Comparison of ENCODE assay signal across 8 mouse cellular contexts in genomic region chr3:9947357-9948065, GRCm38 (mm10).
DNase-seq lines count a peak whose midpoint lies in the region; ATAC-seq and TF ChIP-seq lines count a peak whose summit lies in the region.

No protein-coding gene starts in this region.

- ATAC-seq in hindbrain, postnatal 0 days: peak; percentile 96

- DNase-seq in R1 (ENCODE audit: low read depth, low spot score): peak; percentile 75
- peak; percentile 58 for DNase-seq in cerebellum, adult 9-11 months
- peak; percentile 60 to 74 for DNase-seq in frontal cortex, postnatal 36 days (ENCODE audit: low spot score in 2 of 2)
- peak; percentile 84 for DNase-seq in hindbrain, postnatal 0 days (ENCODE audit: low spot score)
- peak; percentile 53 for DNase-seq in left cerebral cortex, adult 11 months (ENCODE audit: low spot score)
- DNase-seq in lung, postnatal 36 days: peak; percentile 86
- peak; percentile 74 to 78 for DNase-seq in right cerebral cortex, adult 2 months (ENCODE audit: low spot score in 2 of 2)
- DNase-seq in yolk sac, embryonic 10.5 days (ENCODE audit: low spot score): peak; percentile 36

- no peaks in the 10 kb centered on the region for H3K9me3 ChIP-seq in hindbrain, postnatal 0 days (ENCODE audit: low read length)

- 0 out of 2 replicates have a peak overlapping the region, but pooled peaks have one; percentile 17 for H3K4me2 ChIP-seq in hindbrain, postnatal 0 days (ENCODE audit: low read depth, low read length)

- no peak overlapping the region for H3K27ac ChIP-seq in hindbrain, postnatal 0 days

- no peak overlapping the region for H3K9ac ChIP-seq in hindbrain, postnatal 0 days (replicated peaks; ENCODE audit: low read length)

- H3K36me3 ChIP-seq in hindbrain, postnatal 0 days (ENCODE audit: insufficient read depth, low read length): no peaks in the 10 kb centered on the region

- TF ChIP-seq CTCF in hindbrain, postnatal 0 days (IDR thresholded peaks at IDR 0.05; ENCODE audit: low read depth): peak; percentile 96

- no peak overlapping the region for H3K4me3 ChIP-seq in hindbrain, postnatal 0 days (ENCODE audit: low read length)

- WGBS in hindbrain, postnatal 0 days: 44% methylated on average over 11 of the region's 11 CpGs

- no peaks in the 10 kb centered on the region for H3K4me1 ChIP-seq in hindbrain, postnatal 0 days (ENCODE audit: insufficient read depth, low read length)

- H3K27me3 ChIP-seq in hindbrain, postnatal 0 days (ENCODE audit: insufficient read depth, low read length): no peaks in the 10 kb centered on the region

Comparison
In these comparisons a context has a peak if more than half of its experiments do, and no peak if none do; other contexts are left out.
1. DNase-seq: peak in every context shown above with its lines; median percentile 86 in lung, postnatal 36 days; 84 in hindbrain, postnatal 0 days; 76 in right cerebral cortex, adult 2 months; 75 in R1; 67 in frontal cortex, postnatal 36 days; 58 in cerebellum, adult 9-11 months; 53 in left cerebral cortex, adult 11 months; 36 in yolk sac, embryonic 10.5 days.